Mouse (Mus musculus) C2C12 (cell line): ENCODE measurements at regions not wholly inside any gene's neighbourhood (a gene's known extent, or its start where the extent isn't known, plus 50 kb on each side); places are given as distances from the start of the nearest gene placed in this dataset.

Source experiments
- CEBPB ChIP-seq: IDR thresholded peaks from one replicate; pipeline ENCODE4 v1.6.1; 2011; ENCODE audit warnings: low read depth, mild to moderate bottlenecking, control low read depth, moderate library complexity
- CTCF ChIP-seq: IDR thresholded peaks from one replicate; pipeline ENCODE4 v1.5.1; 2011; ENCODE audit not compliant: control insufficient read depth, insufficient read depth, insufficient read length
- MAX ChIP-seq: IDR thresholded peaks from one replicate; pipeline ENCODE4 v1.6.1; 2011; ENCODE audit warnings: mild to moderate bottlenecking, control low read depth
- MYOG ChIP-seq: IDR thresholded peaks from one replicate; pipeline ENCODE4 v1.6.1; 2011; ENCODE audit not compliant: control insufficient read depth, insufficient read length; ENCODE audit errors: extremely low read depth
- USF1 ChIP-seq: IDR thresholded peaks from one replicate; pipeline ENCODE4 v1.6.1; 2011; ENCODE audit warnings: low read depth, mild to moderate bottlenecking, control low read depth, moderate library complexity

GRCm38 (mm10) chr5:148657936-148658640 lies 105.5 kb upstream of the Ubl3 start:
- no peak for TF ChIP-seq CTCF
- no peak for TF ChIP-seq USF1
- TF ChIP-seq CEBPB = no peak
- no peak for TF ChIP-seq MAX
- no peak for TF ChIP-seq MYOG
